In genomic region chr2:26002001-26002400, GRCm38 (mm10) we compare ENCODE assay signal across 17 mouse cellular contexts. TPM values are rescaled to one million over a fixed set of nuclear protein-coding genes. Genes with fewer than 3 reads are reported as not detected.
DNase-seq lines count a peak whose midpoint lies in the region; ATAC-seq and TF ChIP-seq lines count a peak whose summit lies in the region.
"Had no signal": no experiment of that assay in that cellular context is flagged by ENCODE, and none has a peak within 500 bp of the region (broad histone marks: within the 10 kb centered on the region; RNA-seq: fewer than 3 reads in every experiment).

No protein-coding gene starts in this region.

- H3K4me1 ChIP-seq in forebrain, postnatal 0 days (ENCODE audit: insufficient read depth) = no peaks in the 10 kb centered on the region
- no peaks in the 10 kb centered on the region for H3K4me1 ChIP-seq in forebrain, embryonic 12.5 days
- H3K4me1 ChIP-seq in heart, embryonic 12.5 days (replicated peaks) = no peaks in the 10 kb centered on the region
- H3K4me1 ChIP-seq: forebrain, embryonic 15.5 days; limb, embryonic 10.5 days had no signal

- peak; percentile 14 for DNase-seq in forebrain, postnatal 0 days
- DNase-seq in heart, postnatal 4 days = peak; percentile 47
- DNase-seq in brain, adult 2 months (ENCODE audit: low read depth, low spot score) = peak; percentile 93
- peak; percentile 89 for DNase-seq in cerebellum, adult 9-10 months
- no peak for DNase-seq in lung, postnatal 4 days
- no peak for DNase-seq in layer of hippocampus, adult 8-10 months (ENCODE audit: low spot score in 2 of 2)
- DNase-seq: gastrocnemius, postnatal 14 days; layer of hippocampus, postnatal 36 days; retina, postnatal 1 day had no signal

- H3K4me2 ChIP-seq in forebrain, postnatal 0 days (ENCODE audit: low read depth) = no peak overlapping the region
- no peak overlapping the region for H3K4me2 ChIP-seq in forebrain, embryonic 12.5 days
- no peak overlapping the region for H3K4me2 ChIP-seq in heart, embryonic 12.5 days
- H3K4me2 ChIP-seq: forebrain, embryonic 15.5 days had no signal

- H3K4me3 ChIP-seq in forebrain, postnatal 0 days (ENCODE audit: low read depth, low read length) = no peak overlapping the region
- H3K4me3 ChIP-seq in forebrain, embryonic 12.5 days (replicated peaks) = no peak overlapping the region
- H3K4me3 ChIP-seq in heart, embryonic 12.5 days = no peak overlapping the region
- H3K4me3 ChIP-seq: forebrain, embryonic 15.5 days; limb, embryonic 10.5 days; megakaryocyte, embryonic 14.5 days had no signal

- H3K36me3 ChIP-seq in forebrain, postnatal 0 days (ENCODE audit: insufficient read depth) = peaks cover 79% of the 10 kb centered on the region
- H3K36me3 ChIP-seq in forebrain, embryonic 12.5 days (replicated peaks) = peaks cover 84% of the 10 kb centered on the region
- H3K36me3 ChIP-seq in heart, embryonic 12.5 days = peaks cover 95% of the 10 kb centered on the region

- H3K9ac ChIP-seq in forebrain, postnatal 0 days = no peak overlapping the region
- no peak overlapping the region for H3K9ac ChIP-seq in forebrain, embryonic 12.5 days
- H3K9ac ChIP-seq in heart, embryonic 12.5 days = no peak overlapping the region
- H3K9ac ChIP-seq: forebrain, embryonic 15.5 days; liver, embryonic 14.5 days had no signal

- no peaks in the 10 kb centered on the region for H3K27me3 ChIP-seq in forebrain, postnatal 0 days (ENCODE audit: insufficient read depth, low read length)
- no peaks in the 10 kb centered on the region for H3K27me3 ChIP-seq in forebrain, embryonic 12.5 days
- H3K27me3 ChIP-seq in heart, embryonic 12.5 days (replicated peaks) = no peaks in the 10 kb centered on the region
- H3K27me3 ChIP-seq: forebrain, embryonic 15.5 days; megakaryocyte, embryonic 14.5 days had no signal

- no peak for TF ChIP-seq CTCF in forebrain, postnatal 0 days (IDR thresholded peaks at IDR 0.05; ENCODE audit: low read depth)

- WGBS in forebrain, postnatal 0 days = 43% methylated on average over 2 of the region's 2 CpGs
- WGBS in forebrain, embryonic 12.5 days = 97% methylated on average over 2 of the region's 2 CpGs
- WGBS in heart, embryonic 12.5 days = 93% methylated on average over 2 of the region's 2 CpGs

- no peak overlapping the region for H3K27ac ChIP-seq in forebrain, postnatal 0 days (ENCODE audit: low read depth, low read length)
- no peak overlapping the region for H3K27ac ChIP-seq in forebrain, embryonic 12.5 days
- H3K27ac ChIP-seq in heart, embryonic 12.5 days (ENCODE audit: poor library complexity, severe bottlenecking) = no peak overlapping the region
- H3K27ac ChIP-seq: forebrain, embryonic 15.5 days; limb, embryonic 10.5 days; liver, embryonic 14.5 days had no signal

- no peak for ATAC-seq in forebrain, postnatal 0 days
- no peak for ATAC-seq in forebrain, embryonic 12.5 days (ENCODE audit: low FRiP score)
- ATAC-seq in heart, embryonic 12.5 days (ENCODE audit: insufficient number of reproducible peaks, low FRiP score) = no peak
- ATAC-seq: forebrain, embryonic 15.5 days; intestine, embryonic 16.5 days; lung, postnatal 0 days had no signal

- H3K9me3 ChIP-seq in forebrain, postnatal 0 days (ENCODE audit: low read length) = no peaks in the 10 kb centered on the region
- no peaks in the 10 kb centered on the region for H3K9me3 ChIP-seq in forebrain, embryonic 12.5 days
- H3K9me3 ChIP-seq in heart, embryonic 12.5 days (replicated peaks) = no peaks in the 10 kb centered on the region
- H3K9me3 ChIP-seq: forebrain, embryonic 15.5 days; limb, embryonic 10.5 days; megakaryocyte, embryonic 14.5 days had no signal

RNA-seq across cellular contexts. Expression of gene Camsap1, which starts 18.9 kb away (rescaled TPM):
- 132 and 140 TPM in 2 replicates for total RNA-seq in forebrain, postnatal 0 days (2014; rRNA removed)
- polyA plus RNA-seq in forebrain, postnatal 0 days (2015; fragmentation: Nextera tagmentation; extraction: Ambion mirVana) = 50.4 and 60.0 TPM in 2 replicates
- 71.7 and 80.5 TPM in 2 replicates for polyA plus RNA-seq in forebrain, embryonic 12.5 days (2016; fragmentation: Nextera tagmentation; extraction: Ambion mirVana)
- total RNA-seq in heart, postnatal 4 days (2021) = 10 to 100 TPM; 30.1 to 33.3 TPM
- 17.9 and 22.1 TPM in 2 replicates for polyA plus RNA-seq in heart, embryonic 12.5 days (2016; fragmentation: Nextera tagmentation; extraction: Ambion mirVana)
- 100 to 1,000 TPM; 126 to 157 (median 135) TPM for total RNA-seq in layer of hippocampus, adult 8-10 months (2022)

RNA-seq across cellular contexts. Expression of gene Ubac1, which starts 19.5 kb away (rescaled TPM):
- total RNA-seq in forebrain, postnatal 0 days (2014; rRNA removed) = 121 and 126 TPM in 2 replicates
- 139 and 150 TPM in 2 replicates for polyA plus RNA-seq in forebrain, postnatal 0 days (2015; fragmentation: Nextera tagmentation; extraction: Ambion mirVana)
- polyA plus RNA-seq in forebrain, embryonic 12.5 days (2016; fragmentation: Nextera tagmentation; extraction: Ambion mirVana) = 86.7 and 88.6 TPM in 2 replicates
- total RNA-seq in heart, postnatal 4 days (2021) = 10 to 100 TPM; 60.3 to 62.4 TPM
- polyA plus RNA-seq in heart, embryonic 12.5 days (2016; fragmentation: Nextera tagmentation; extraction: Ambion mirVana) = 107 and 111 TPM in 2 replicates
- total RNA-seq in layer of hippocampus, adult 8-10 months (2022) = 10 to 100 TPM; 46.4 to 57.2 (median 52.6) TPM

Comparison
In these comparisons a context has a peak if more than half of its experiments do, and no peak if none do; other contexts are left out.
1. DNase-seq: peak in forebrain, postnatal 0 days (single experiment), heart, postnatal 4 days (single experiment), brain, adult 2 months (single experiment) and cerebellum, adult 9-10 months (single experiment); none in lung, postnatal 4 days (0 of 2) and layer of hippocampus, adult 8-10 months (0 of 2).